Mouse (Mus musculus) spleen, adult 18-20 months (tissue): ENCODE results near the gene Gm17693.
"Not testable (repeated sequence)": the region's sequence is repeated elsewhere in the genome, so short reads cannot be mapped to it uniquely, and the experiment has no call there.

Source experiments
- DNase-seq, 2 experiments: peaks; one replicate each; pipeline ENCODE4 v3.0.0; 2022; ENCODE audit warnings: mixed read lengths in 2 of 2

The Gm17693 gene

DNA sequence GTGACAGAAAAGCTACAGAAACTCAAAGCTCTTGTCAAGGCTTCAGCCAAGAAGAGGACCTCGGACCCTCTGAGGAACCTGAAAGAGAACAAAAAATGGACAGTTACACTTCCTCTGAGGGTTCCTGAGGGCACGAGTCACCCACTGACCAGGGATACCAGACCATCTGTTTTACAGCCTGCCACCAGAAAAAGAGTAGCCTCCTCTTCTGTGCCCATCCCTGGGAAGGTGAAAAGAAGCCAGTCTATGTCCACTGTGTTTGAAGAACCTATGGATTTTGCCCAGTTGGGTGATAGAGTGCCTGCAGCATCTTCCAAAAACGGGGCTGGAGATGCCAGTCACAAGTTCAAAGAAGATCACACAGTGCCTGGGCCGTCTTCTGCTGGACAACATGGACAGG, at the start of gene Gm17693:
Gene Gm17693, plus strand, starts transcription at position 301 of the 400 bp plus-strand sequence.
- DNase-seq = not testable (repeated sequence)
